1 mouse cellular context compared by ENCODE assay signal in genomic region chr3:88410645-88411031, GRCm38 (mm10).
TF ChIP-seq lines count a peak whose summit lies in the region.

No protein-coding gene starts in this region.

TF ChIP-seq in CH12.LX, 34 proteins besides CTCF, POLR2A, EP300 and RAD21 (continued from another document):
- TF ChIP-seq NELFE (IDR thresholded peaks at IDR 0.05; ENCODE audit: low read depth, low read length), result no peak
- TF ChIP-seq ELF1 (IDR thresholded peaks at IDR 0.05; ENCODE audit: low read depth, low read length), result no peak
- no peak for TF ChIP-seq JUND (conservative IDR thresholded peaks at IDR 0.05; ENCODE audit: low read depth, low read length)
- no peak for TF ChIP-seq MXI1 (IDR thresholded peaks at IDR 0.05; ENCODE audit: low read depth, low read length)
- TF ChIP-seq KAT2A (IDR thresholded peaks at IDR 0.05; ENCODE audit: insufficient replicate concordance, low read length), result no peak
- no peak for TF ChIP-seq POLR2AphosphoS2 (IDR thresholded peaks at IDR 0.05; ENCODE audit: low read depth, low read length)
- no peak for TF ChIP-seq E2F4 (IDR thresholded peaks at IDR 0.05; ENCODE audit: insufficient replicate concordance, low read depth, low read length)
- TF ChIP-seq MEF2A (IDR thresholded peaks at IDR 0.05; ENCODE audit: borderline replicate concordance, low read depth, low read length), result no peak
- no peak for TF ChIP-seq CHD2 (IDR thresholded peaks at IDR 0.05; ENCODE audit: low read length)
- TF ChIP-seq GABPA (IDR thresholded peaks at IDR 0.05; ENCODE audit: insufficient replicate concordance, low read depth, low read length), result no peak
